Mouse (Mus musculus) megakaryocyte-erythroid progenitor cell, adult 5 weeks (primary cell): ENCODE results near the gene Serpina7. TPM values are rescaled to one million over a fixed set of nuclear protein-coding genes. Genes with fewer than 3 reads are reported as not detected.

Experiments
- polyA plus RNA-seq: library from polyadenylated mRNA; stranded (reverse); fragments of >175 nt; gene quantifications from 2 replicates; pipeline ENCODE4 v1.2.3, GENCODE M21; 2012

Gene Serpina7
- not detected in 2 replicates for polyA plus RNA-seq

DNA sequence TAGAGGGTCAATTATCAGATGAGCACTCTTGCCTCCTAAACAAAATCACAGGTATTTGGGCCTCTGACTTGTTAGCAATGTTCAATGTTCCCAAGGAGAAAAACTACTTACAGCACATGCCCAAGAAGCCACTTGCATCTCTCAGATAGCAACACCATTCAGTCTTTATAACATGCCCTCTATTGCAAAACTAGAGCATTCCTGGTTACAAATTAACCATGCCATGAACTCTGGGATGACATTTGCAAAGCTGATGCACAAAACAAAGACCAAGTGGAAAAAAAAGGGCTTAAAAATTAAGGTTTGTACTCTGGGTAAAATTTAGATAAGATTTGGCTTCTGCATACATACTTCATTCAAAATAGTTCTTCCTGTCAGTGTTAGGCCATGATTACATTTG lies at the start of gene Serpina7:
Serpina7 (minus strand) TSS at position 160 of the 400 bp plus-strand sequence.

DNA sequence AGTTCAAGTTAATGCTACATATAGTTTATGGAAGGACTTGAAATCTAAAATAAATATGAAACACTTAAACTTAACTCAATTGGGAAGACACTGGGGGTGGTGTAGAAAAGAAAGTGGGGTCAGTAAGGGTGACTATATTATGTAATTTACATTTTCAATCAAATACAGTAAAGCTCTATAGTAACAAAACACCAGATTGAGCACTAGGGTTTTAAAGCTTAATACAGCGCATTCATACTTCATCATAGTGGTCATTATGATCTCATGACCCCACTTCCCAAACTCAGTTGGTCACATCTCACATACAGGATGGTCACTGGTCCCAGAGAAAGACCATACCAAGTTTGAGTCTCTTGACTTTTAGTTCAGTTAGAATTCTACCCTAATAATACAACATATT lies 907 bp upstream of the Serpina7 start, which contains the start of gene 4930513O06Rik:
4930513O06Rik (plus strand) TSS at position 301 of the 400 bp plus-strand sequence.

Other genes with a start within 250 kb of the Serpina7 start
- not detected in 2 replicates for gene Nrk, start 170.8 kb downstream of the Serpina7 start, polyA plus RNA-seq
- gene 4930513O06Rik, start 1.0 kb upstream of the Serpina7 start, polyA plus RNA-seq = not detected in 2 replicates
- gene 4933428M09Rik, start 94.0 kb upstream of the Serpina7 start, polyA plus RNA-seq = not detected in 2 replicates
- gene Mum1l1, start 124.8 kb upstream of the Serpina7 start, polyA plus RNA-seq = 0.12 TPM in 1 of 2 replicates, not detected in the other
- gene Trap1a, start 248.4 kb upstream of the Serpina7 start, polyA plus RNA-seq = 0.17 TPM in 1 of 2 replicates, not detected in the other